Mouse (Mus musculus) megakaryocyte progenitor cell, adult 5-6 weeks (primary cell): ENCODE results near the gene Atp9a. TPM values are rescaled to one million over a fixed set of nuclear protein-coding genes. Genes with fewer than 3 reads are reported as not detected.

Experiments used
- ATAC-seq: replicated peaks from 2 replicates; pipeline ENCODE4 v1.8.0; 2016; ENCODE audit warnings: mild to moderate bottlenecking, moderate TSS enrichment, inconsistent platforms; ENCODE audit not compliant: poor library complexity
- total RNA-seq, 2 experiments: library from RNA; stranded (forward) in 1 of 2; stranded (reverse) in 1 of 2; fragments of 157-497, 149-512 nt in 1 of 2; fragments of 200-1000 nt in 1 of 2; gene quantifications; 2 replicates each; pipeline versions ENCODE4 v1.2.3 to v1.2.4; 2015 to 2017

Gene Atp9a
- total RNA-seq, 2 experiments from 2014 or later: 0.15 to 0.42 TPM

DNA sequence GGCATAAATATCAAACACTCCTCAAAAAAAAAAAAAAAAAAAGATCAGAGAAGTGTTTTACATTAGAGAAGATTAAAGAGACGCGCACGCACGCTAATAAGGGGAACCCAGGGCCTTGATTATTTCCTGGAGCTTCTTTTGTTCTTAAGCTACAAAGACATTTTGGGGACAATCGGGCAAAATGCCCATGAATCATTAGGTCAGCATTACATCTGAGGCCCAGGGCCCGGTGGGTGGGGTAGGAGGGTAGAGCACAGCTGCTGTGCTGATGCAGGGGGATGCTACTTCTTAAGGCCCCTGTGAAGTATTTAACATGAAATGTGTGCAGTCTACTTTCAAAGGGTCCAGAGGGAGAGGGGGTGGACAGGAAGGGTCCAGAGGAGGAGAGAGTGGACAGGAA is 97.4 kb downstream of the Atp9a start:
- no peak for ATAC-seq

- ATAC-seq: no peak
Observed at GRCm38 (mm10) chr2:168643524-168644177, 98.6 kb downstream of the Atp9a start.

DNA sequence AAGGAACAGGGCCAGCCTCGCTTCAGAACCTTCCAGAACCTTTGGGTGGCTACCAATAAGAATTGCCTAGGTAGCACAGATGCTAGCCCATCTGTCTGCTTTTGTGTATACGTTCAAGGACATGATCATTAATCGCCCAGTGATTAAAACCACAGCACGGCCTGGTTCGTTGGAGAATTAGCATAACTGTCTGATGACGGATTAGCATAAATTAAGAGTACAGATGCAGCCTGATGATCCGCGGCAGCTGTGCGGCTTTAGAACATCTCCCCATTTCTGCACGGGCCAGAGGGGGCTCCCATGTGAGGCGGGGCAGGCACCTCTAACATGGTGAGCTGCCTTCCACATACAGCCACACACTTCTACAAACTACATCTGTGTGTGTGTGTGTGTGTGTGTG is 100.0 kb downstream of the Atp9a start:
- ATAC-seq: no peak

- no peak for ATAC-seq
Observed at GRCm38 (mm10) chr2:168640460-168640859, 101.7 kb downstream of the Atp9a start.

DNA sequence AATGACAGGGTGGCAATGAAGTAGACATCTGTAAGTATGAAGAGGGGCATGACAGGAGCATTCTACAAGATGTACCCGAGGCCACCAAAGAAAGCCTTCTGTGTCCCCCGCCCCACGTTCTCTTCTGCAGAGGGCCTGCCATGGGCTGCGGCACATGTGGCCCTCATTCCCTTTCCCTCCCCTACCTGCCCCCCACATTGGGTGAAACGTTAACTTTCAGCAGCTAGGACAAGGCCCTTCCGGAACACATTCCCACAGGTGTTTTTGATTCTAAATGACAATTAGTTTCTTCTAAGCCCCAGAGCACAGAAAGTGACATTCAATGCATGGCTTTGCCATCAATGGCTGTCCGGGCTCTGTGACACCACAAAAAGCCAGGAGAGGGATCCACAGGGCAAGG is 107.3 kb downstream of the Atp9a start:
- no peak for ATAC-seq

DNA sequence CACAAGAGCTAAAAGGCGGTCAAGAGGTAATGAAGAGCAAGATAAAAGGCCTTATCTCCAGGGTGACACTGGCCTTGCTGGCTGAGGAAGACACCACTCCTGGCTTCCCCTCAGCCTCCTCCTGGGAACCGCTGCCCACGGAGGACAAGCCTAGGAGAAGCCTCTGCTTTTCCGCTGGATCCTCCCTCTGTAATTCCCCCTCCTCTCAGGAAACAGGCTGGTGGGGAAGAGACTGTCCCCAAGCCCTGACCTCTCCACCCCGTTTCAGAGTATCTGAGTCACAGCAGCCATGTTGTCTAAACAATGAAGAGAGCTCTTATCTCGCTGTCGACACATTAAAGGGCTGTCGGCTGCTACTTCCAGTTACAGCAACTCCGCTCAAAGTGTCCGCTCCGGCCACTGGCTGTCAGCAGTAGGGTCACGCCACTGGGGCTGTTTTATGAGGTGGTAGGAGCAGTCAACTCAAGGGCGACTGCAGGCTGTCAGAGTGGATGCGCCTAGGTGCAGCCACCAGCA is 108.8 kb downstream of the Atp9a start:
- ATAC-seq: no peak

DNA sequence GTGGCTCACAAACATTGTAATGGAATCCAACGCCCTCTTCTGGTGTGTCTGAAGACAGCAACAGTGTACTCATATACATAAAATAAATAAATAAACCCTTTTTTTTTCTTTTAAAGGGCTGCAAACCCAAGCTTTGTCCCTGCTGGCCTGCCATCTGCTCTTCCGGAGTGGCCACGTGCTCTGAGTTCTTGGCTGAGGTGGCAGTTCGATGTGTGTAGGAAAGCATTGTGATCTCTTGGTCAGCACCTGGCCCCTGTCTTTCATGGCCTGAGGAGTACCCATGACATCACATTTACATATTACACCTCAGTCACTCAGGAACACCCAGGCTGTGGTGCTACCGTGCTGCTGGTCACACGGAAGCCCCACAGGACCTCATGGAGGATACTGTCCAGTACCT is 109.7 kb downstream of the Atp9a start:
- ATAC-seq: no peak

GRCm38 (mm10) chr2:168628787-168629186 is 113.4 kb downstream of the Atp9a start:
- peak; percentile 93 for ATAC-seq

- no peak for ATAC-seq
Observed at GRCm38 (mm10) chr2:168627829-168628770, 114.1 kb downstream of the Atp9a start.

DNA sequence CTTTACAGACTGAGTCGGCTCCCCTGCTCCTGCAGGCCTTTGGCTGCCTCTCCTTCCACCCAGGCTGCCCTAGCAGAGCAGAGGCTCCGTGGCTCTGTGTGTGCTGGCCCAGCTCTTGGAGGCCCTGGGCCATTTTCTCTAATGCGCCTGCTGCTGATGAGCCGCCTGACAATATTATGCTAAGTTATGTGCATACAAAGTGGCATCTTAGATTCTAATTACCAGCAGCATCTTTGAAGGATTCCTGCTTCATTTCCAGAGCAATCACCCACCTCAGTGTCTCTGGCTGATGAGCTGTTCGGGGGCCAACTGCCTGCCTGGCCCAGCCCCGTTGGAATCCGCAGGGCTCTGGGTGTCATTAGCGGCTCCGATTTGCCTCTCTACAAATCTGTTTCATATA is 115.8 kb downstream of the Atp9a start:
- no peak for ATAC-seq

GRCm38 (mm10) chr2:168625091-168625490 is 117.1 kb downstream of the Atp9a start:
- peak; percentile 50 for ATAC-seq

- ATAC-seq: no peak
Observed at GRCm38 (mm10) chr2:168621111-168621802, 121.0 kb downstream of the Atp9a start.

- ATAC-seq: no peak
Observed at GRCm38 (mm10) chr2:168618205-168618717, 123.9 kb downstream of the Atp9a start.

DNA sequence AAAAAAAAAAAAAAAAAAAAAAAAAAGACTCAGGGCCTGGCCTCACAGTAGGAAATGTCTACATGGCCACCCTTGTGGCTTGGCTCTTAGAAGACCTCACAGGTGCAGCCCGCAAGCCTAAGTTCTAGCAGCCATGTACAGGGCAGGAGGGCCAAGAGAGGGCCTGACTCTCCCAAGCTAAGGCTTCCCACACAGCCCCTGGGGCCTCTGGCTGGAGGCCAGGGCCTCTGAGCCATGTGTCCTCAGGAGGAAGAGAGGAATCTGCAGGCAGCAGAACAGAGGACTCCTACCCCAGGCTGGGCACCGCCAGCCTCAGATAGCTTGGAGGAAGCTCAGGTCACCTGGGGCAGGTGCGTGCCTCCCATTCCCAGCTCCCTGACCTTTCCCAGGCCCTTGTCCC is 127.0 kb downstream of the Atp9a start:
- ATAC-seq: no peak

- ATAC-seq: no peak
Observed at GRCm38 (mm10) chr2:168614170-168614872, 127.9 kb downstream of the Atp9a start.

- ATAC-seq: peak; percentile 44; the same call in 1 of the 2 replicates
Observed at GRCm38 (mm10) chr2:168613092-168613880, 128.9 kb downstream of the Atp9a start.

- no peak for ATAC-seq
Observed at GRCm38 (mm10) chr2:168610941-168611340, 131.3 kb downstream of the Atp9a start.

- ATAC-seq: no peak
Observed at GRCm38 (mm10) chr2:168609653-168610248, 132.5 kb downstream of the Atp9a start.

- no peak for ATAC-seq
Observed at GRCm38 (mm10) chr2:168608125-168608564, 134.1 kb downstream of the Atp9a start.
